ENCODE assay signal across 21 mouse cellular contexts in genomic region chr9:119375556-119375955, GRCm38 (mm10). TPM values are rescaled to one million over a fixed set of nuclear protein-coding genes. Genes with fewer than 3 reads are reported as not detected.
"Had no signal": no experiment of that assay in that cellular context is flagged by ENCODE, and none has a peak within 500 bp of the region (broad histone marks: within the 10 kb centered on the region; RNA-seq: fewer than 3 reads in every experiment).

No protein-coding gene starts in this region.

- H3K36me3 ChIP-seq: midbrain, embryonic 15.5 days; neural tube, embryonic 12.5 days had no signal

- H3K9me3 ChIP-seq: limb, embryonic 15.5 days; liver, embryonic 12.5 days; midbrain, embryonic 15.5 days; neural tube, embryonic 12.5 days had no signal

- H3K4me2 ChIP-seq: limb, embryonic 15.5 days; liver, embryonic 12.5 days; lung, embryonic 14.5 days; midbrain, embryonic 11.5 days; midbrain, embryonic 15.5 days; neural tube, embryonic 12.5 days had no signal

- ATAC-seq: liver, embryonic 12.5 days; midbrain, embryonic 15.5 days had no signal

- H3K27ac ChIP-seq: limb, embryonic 15.5 days; liver, embryonic 12.5 days; midbrain, embryonic 15.5 days; neural tube, embryonic 12.5 days had no signal

- H3K4me3 ChIP-seq: limb, embryonic 15.5 days; liver, embryonic 12.5 days; midbrain, embryonic 15.5 days; neural tube, embryonic 12.5 days had no signal

- DNase-seq: kidney, adult 11 months; kidney, adult 9 months; kidney, postnatal 14 days; layer of hippocampus, adult 9-11 months; layer of hippocampus, postnatal 36 days; lung, embryonic 14.5 days; lung, postnatal 10 days; lung, postnatal 4 days; thymus, adult 2 months; thymus, postnatal 25 days had no signal

- H3K27me3 ChIP-seq: limb, embryonic 15.5 days; liver, embryonic 12.5 days; midbrain, embryonic 15.5 days; neural tube, embryonic 12.5 days had no signal

- H3K9ac ChIP-seq: limb, embryonic 15.5 days; liver, embryonic 12.5 days; lung, embryonic 14.5 days; midbrain, embryonic 15.5 days; neural tube, embryonic 12.5 days had no signal

- H3K4me1 ChIP-seq: limb, embryonic 15.5 days; liver, embryonic 12.5 days; midbrain, embryonic 15.5 days; neural tube, embryonic 12.5 days had no signal

RNA-seq across cellular contexts. Expression of gene Slc22a14, which starts 10.2 kb away (rescaled TPM):
- total RNA-seq: layer of hippocampus, postnatal 36 days; left cerebral cortex, adult 8-10 months; left cerebral cortex, postnatal 25 days; megakaryocyte, adult 5-6 weeks; neutrophil, adult 5-6 weeks had no signal
- polyA plus RNA-seq: limb, embryonic 15.5 days; liver, embryonic 12.5 days; liver, embryonic 16.5 days; lung, embryonic 14.5 days; midbrain, embryonic 11.5 days; midbrain, embryonic 15.5 days; neural tube, embryonic 12.5 days; stomach, embryonic 14.5 days had no signal

RNA-seq across cellular contexts. Expression of gene Acvr2b, which starts 26.4 kb away (rescaled TPM):
- total RNA-seq: neutrophil, adult 5-6 weeks had no signal
